Mouse (Mus musculus) layer of hippocampus, postnatal 14 days (tissue): Measurements from ENCODE around the gene Tbc1d8. TPM values are rescaled to one million over a fixed set of nuclear protein-coding genes. Genes with fewer than 3 reads are reported as not detected.
A peak's percentile ranks its signal among the peaks of the same experiment; 100 is the strongest.

Experiments
- DNase-seq, 2 experiments: peaks; one replicate each; pipeline ENCODE4 v3.0.0; 2021 to 2022; ENCODE audit warnings: low spot score in 2 of 2, mixed read lengths in 1 of 2
- total RNA-seq, 2 experiments: library from RNA; stranded (reverse); gene quantifications; 2 replicates each; pipeline ENCODE4 v1.2.3; 2021

Tbc1d8 gene
- total RNA-seq, 2 experiments from 2014 or later, result 13.2 TPM

DNA sequence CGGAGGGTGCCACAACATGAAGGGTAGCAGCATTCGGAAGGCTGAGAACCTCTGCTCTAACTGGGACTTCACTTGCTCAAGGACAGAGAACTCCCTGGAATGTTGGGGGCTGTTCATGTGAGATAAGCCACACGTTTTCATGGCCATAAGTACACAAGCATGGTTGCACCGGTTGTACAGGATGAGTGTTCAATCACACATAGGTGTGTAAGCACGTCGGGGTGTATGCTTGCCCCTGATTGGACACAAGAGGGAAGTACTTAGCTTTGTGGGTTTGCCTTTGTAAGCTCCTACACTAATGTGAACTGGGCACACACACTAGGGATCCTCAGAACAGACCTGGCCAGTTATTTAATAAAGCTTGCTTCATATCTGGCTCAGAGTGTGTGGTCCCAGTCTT lies 80.3 kb downstream of the Tbc1d8 start:
- DNase-seq, result no peak

DNA sequence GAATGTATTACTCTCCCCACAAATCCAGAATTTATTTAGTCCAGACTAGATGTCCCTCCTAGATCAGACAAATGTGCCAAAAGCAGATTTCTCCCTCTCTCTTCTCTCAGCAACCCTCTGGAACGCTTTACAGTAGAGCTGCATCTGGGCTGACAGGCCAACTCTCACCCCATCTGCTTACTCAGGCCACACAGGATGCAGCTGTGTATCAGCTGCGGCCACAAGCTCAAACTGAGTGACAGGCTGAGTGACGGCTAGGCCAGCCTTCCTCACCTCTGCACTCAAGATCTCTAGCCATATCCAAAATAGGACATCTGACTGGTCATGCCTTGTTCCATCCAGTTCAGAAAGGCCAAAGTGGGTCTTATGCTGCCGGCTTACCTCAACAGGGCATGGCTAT lies 82.2 kb downstream of the Tbc1d8 start:
- no peak for DNase-seq

DNA sequence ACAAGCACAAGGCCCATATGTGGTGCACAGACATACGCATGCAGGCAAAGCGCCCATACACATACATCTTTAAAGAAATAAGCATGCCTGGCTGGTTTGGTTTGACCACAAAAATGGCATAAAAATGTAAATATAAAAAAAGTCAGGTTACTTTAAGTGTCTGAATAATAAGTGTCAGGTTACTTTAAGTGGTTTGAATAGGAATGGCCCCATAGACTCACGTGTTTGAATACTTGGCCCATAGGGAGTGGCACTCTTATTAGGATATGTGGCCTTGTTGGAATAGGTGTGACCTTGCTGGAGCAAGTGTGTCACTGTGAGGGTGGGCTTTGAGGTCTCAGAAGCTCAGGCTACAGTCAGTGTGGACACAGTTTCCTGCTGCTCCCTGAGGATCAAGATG lies 83.9 kb downstream of the Tbc1d8 start:
- DNase-seq, result no peak

DNA sequence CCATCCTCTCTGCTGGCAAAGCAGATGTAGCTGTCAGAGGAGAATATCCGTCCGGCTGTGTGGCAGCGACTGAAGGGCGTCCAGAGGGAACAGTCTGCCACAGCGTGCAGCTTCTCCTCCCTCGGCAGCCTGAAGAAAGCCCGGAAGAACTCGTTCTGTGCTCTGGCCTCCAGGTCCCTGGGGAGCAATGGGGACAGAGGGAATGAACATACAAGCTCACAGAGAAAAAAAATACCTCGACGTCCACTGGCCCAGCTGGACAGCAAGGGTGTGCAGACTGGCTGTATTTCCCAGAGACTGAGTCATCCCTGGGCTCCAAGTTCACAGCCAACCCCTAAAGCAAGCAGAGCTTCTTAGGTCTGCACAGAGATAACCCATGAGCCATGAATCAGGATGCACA lies 84.5 kb downstream of the Tbc1d8 start:
- DNase-seq, result no peak

GRCm38 (mm10) chr1:39393217-39393867 lies 85.2 kb downstream of the Tbc1d8 start:
- no peak for DNase-seq

- peak; percentile 77 to 80 for DNase-seq
Observed at GRCm38 (mm10) chr1:39392189-39392588, 86.4 kb downstream of the Tbc1d8 start.

GRCm38 (mm10) chr1:39391652-39392051 lies 86.9 kb downstream of the Tbc1d8 start:
- DNase-seq, result no peak

GRCm38 (mm10) chr1:39389338-39389737 lies 89.2 kb downstream of the Tbc1d8 start:
- DNase-seq, result no peak

- DNase-seq, result no peak
Observed at GRCm38 (mm10) chr1:39388163-39388562, 90.4 kb downstream of the Tbc1d8 start.

DNA sequence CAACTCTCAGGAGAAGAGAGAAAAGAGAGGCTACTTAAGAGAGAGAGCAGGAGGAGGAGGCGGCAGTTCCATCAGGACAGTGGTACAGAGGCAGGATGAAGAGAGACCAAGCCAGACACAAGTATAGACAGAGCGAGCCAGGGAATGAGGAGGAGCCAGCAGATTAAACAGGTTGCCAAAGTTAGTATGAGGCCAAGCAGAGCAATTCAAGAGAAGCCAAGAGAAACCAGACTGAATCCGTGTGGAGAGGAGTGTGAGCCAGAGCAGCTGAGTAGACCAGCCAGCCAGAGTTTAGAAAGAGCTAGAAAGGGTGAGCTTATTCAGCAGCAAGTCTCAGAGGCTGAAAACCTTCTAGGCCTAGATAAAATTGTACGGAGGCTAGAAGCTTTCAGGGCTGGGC lies 91.1 kb downstream of the Tbc1d8 start:
- DNase-seq, result peak; percentile 35 to 72

- DNase-seq, result no peak
Observed at GRCm38 (mm10) chr1:39386456-39386855, 92.1 kb downstream of the Tbc1d8 start.

GRCm38 (mm10) chr1:39384914-39385313 lies 93.6 kb downstream of the Tbc1d8 start:
- DNase-seq, result no peak

GRCm38 (mm10) chr1:39381017-39381416 lies 97.5 kb downstream of the Tbc1d8 start:
- DNase-seq, result no peak

DNA sequence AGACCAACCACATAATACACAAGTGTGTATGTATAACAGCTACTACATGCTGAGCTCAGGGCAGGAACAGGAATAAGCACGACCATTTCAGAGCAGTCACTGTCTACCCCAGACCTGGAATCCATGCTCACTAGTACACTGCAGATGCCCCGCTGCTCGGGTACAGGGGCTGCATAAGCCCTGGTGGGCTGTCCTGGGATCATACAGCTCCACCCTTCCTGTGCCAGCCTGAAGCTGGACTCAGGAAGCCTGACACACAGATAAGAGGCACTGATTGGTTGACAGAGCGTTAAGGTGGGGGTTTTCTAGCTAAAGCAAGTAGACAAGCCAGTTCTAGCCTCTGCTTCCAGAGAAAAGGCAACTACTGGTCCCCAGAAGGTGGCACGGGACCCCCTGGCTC lies 99.5 kb downstream of the Tbc1d8 start:
- no peak for DNase-seq

DNA sequence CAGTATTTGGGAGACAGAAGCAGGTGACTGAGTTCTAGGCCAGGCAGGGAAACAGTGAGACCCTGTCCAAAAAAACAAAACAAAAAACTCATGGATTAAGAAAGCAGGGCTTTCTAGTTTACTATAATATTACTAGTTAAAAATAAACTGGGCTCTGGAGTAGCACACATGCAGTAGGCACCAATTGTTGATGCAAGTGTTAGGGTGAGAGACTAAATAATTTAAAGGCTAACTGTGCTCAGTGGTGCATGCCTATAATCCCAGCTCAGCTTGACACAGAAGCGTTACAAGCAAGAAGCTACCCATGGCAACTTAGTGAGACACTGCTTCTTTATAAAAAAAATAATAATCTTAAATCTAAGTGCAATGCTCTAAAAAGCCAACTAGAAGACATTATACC lies 100.0 kb downstream of the Tbc1d8 start:
- DNase-seq, result no peak

DNA sequence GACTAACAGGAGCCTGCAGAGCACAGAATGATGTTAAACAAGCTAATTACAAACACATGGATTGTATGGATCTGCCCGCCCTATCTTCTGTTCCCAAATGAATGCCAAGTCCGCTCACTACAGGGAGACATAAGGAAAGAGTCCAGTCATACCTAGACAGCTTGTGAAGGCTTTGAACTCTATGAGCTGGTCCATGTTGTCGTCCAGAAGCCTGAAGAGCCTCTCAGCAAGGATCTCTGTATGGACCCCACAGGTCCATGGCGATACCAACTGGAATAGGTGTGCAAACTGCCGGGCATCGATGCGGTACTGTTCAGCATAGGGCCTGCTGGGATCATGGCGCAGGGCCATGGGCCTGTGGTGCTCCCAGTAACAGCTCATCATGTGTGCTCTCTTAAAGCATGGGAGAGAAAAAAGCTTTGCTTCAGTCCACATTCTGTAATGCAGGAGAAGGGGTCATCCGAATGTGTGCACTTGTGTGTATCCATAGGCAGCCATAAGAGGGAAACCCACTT lies 101.8 kb downstream of the Tbc1d8 start:
- no peak for DNase-seq

DNA sequence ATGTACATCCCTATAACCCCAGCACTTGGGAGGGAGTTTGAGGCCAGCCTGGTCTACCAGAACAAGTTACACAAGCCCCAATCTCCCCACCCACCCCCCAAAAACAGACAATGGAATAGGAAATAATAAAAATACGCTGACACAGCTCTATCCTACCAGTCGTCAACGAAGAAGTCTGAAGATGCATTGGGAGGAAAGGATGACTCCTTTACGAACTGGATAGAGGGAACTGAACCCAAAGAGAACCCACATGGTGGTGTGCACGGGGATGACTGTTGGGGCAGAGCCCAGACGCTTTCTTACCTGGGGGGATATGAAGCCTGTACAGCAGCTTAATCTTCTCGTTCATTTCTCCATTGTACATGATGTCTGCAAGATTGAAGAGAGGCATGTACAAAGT lies 102.4 kb downstream of the Tbc1d8 start:
- no peak for DNase-seq

GRCm38 (mm10) chr1:39374231-39374809 lies 104.2 kb downstream of the Tbc1d8 start:
- DNase-seq, result no peak

- no peak for DNase-seq
Observed at GRCm38 (mm10) chr1:39373378-39373777, 105.2 kb downstream of the Tbc1d8 start.

- DNase-seq, result no peak
Observed at GRCm38 (mm10) chr1:39372220-39372843, 106.2 kb downstream of the Tbc1d8 start.

- DNase-seq, result no peak
Observed at GRCm38 (mm10) chr1:39370431-39370830, 108.1 kb downstream of the Tbc1d8 start.

DNA sequence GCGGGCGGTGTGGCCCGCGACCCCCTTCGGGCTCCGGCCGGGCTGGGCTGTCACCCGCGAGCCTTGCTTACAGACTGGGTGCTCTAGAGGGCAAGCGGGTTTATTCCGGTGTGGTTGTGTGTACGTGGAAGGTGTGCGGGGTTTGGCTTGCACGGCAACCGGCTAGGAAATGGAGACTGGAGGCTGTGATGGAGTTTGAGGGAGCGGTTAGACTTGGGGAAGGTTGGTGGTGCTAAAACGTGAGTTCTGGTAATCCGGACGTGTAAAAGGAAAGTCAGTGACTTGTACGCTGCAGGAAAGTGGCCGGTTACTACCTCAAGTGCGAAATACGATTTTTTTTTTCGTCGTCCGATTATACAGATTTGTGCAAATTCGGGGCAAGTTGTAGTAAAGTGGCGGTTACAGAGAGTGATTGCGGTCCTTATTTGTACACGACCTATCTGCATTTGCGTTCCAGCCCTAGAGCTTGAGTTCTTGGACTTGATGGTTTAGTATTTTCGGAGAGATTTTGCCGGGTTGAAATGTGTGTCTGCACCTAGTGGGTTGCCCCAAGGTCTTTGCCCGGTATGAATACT lies 110.2 kb downstream of the Tbc1d8 start:
- no peak for DNase-seq
